Mouse (Mus musculus) neural tube, embryonic 15.5 days (tissue): Measurements from ENCODE around the gene Lyar. TPM values are rescaled to one million over a fixed set of nuclear protein-coding genes. Genes with fewer than 3 reads are reported as not detected.
A peak's percentile ranks its signal among the peaks of the same experiment; 100 is the strongest.

Experiments used
- ATAC-seq: fragments of 200-750 bp; cut with Nextera tagmentation; 2 replicates; pipeline ENCODE4 v1.8.0; 2017; ENCODE audit warnings: mild to moderate bottlenecking, moderate TSS enrichment, moderate library complexity; ENCODE audit not compliant: low FRiP score
- H3K27ac ChIP-seq: fragments of 300-500 bp; sonication (generic); replicated peaks from 2 replicates; pipeline ENCODE4 v1.5.1; 2015; ENCODE audit warnings: mild to moderate bottlenecking, inconsistent platforms
- H3K27me3 ChIP-seq: fragments of 300-500 bp; sonication (generic); replicated peaks from 2 replicates; pipeline ENCODE4 v1.6.1; 2015; ENCODE audit warnings: inconsistent platforms
- H3K36me3 ChIP-seq: fragments of 300-500 bp; sonication (generic); 2 replicates; pipeline ENCODE4 v1.6.1; 2015; ENCODE audit warnings: inconsistent platforms
- H3K4me1 ChIP-seq: fragments of 300-500 bp; sonication (generic); 2 replicates; pipeline ENCODE4 v1.6.1; 2015; ENCODE audit warnings: inconsistent platforms
- H3K4me2 ChIP-seq: fragments of 300-500 bp; sonication (generic); 2 replicates; pipeline ENCODE4 v1.6.1; 2015; ENCODE audit warnings: inconsistent platforms, mild to moderate bottlenecking, moderate library complexity
- H3K4me3 ChIP-seq: fragments of 300-500 bp; sonication (generic); replicated peaks from 2 replicates; pipeline ENCODE4 v1.5.1; 2015; ENCODE audit warnings: mild to moderate bottlenecking, inconsistent platforms
- H3K9ac ChIP-seq: fragments of 300-500 bp; sonication (generic); replicated peaks from 2 replicates; pipeline ENCODE4 v1.6.1; 2015; ENCODE audit warnings: mild to moderate bottlenecking, inconsistent platforms
- H3K9me3 ChIP-seq: fragments of 300-500 bp; sonication (generic); replicated peaks from 2 replicates; pipeline ENCODE4 v1.6.1; 2016; ENCODE audit warnings: inconsistent platforms
- WGBS: fragments of 180-500 bp; shearing (Covaris S2); methylation state at CpG from one replicate; pipeline ENCODE4 v1.1.7; 2015; ENCODE audit warnings: mixed read lengths; 5-methylcytosine and 5-hydroxymethylcytosine counted together
- polyA plus RNA-seq: library from polyadenylated mRNA; unstranded; fragments of >200 nt; fragmentation: Nextera tagmentation; extraction: Ambion mirVana; gene quantifications from 2 replicates; pipeline ENCODE4 v1.2.1, GENCODE M21; 2015

The Lyar gene
- 38.7 and 54.4 TPM in 2 replicates for polyA plus RNA-seq

- Histone ChIP-seq H3K4me1 (peaks cover 43% of the 10 kb centered on the region), H3K9ac (peak within 1 kb of the TSS; percentile 85), H3K9me3 (no peaks in the 10 kb centered on the region), H3K27ac (peak within 1 kb of the TSS; percentile 90), H3K4me2 (peak within 1 kb of the TSS; percentile 90), H3K36me3 (peaks cover 25% of the 10 kb centered on the region), H3K27me3 (no peaks in the 10 kb centered on the region), H3K4me3 (peak within 1 kb of the TSS; percentile 97)
- WGBS = under 1% methylated on average over 55 of the region's 55 CpGs
- peak; percentile 93 for ATAC-seq
These were observed at the start of gene Lyar, which contains the start of gene Zbtb49 for GRCm38 (mm10) chr5:38220328-38220912. Lyar (plus strand) TSS chr5:38220470. Zbtb49 (minus strand) TSS chr5:38220457.

GRCm38 (mm10) chr5:38173766-38174165 lies 46.5 kb upstream of the Lyar start:
- no peaks in the 10 kb centered on the region; the same call in 1 of the 2 replicates for H3K4me1 ChIP-seq
- H3K4me3 ChIP-seq = no peak overlapping the region
- 51% methylated on average over 5 of the region's 5 CpGs for WGBS
- no peaks in the 10 kb centered on the region for H3K27me3 ChIP-seq
- H3K36me3 ChIP-seq = no peaks in the 10 kb centered on the region
- ATAC-seq = no peak
- no peak overlapping the region for H3K4me2 ChIP-seq
- H3K9ac ChIP-seq = no peak overlapping the region
- H3K27ac ChIP-seq = no peak overlapping the region
- no peaks in the 10 kb centered on the region for H3K9me3 ChIP-seq

GRCm38 (mm10) chr5:38174256-38174912 lies 45.9 kb upstream of the Lyar start:
- Histone ChIP-seq H3K9ac (no peak overlapping the region), H3K27me3 (no peaks in the 10 kb centered on the region), H3K27ac (no peak overlapping the region), H3K9me3 (no peaks in the 10 kb centered on the region), H3K4me2 (no peak overlapping the region), H3K4me1 (no peaks in the 10 kb centered on the region; the same call in 1 of the 2 replicates), H3K36me3 (no peaks in the 10 kb centered on the region), H3K4me3 (no peak overlapping the region)
- ATAC-seq = peak; percentile 65; the same call in 1 of the 2 replicates
- WGBS = 60% methylated on average over 16 of the region's 16 CpGs

- H3K27me3 ChIP-seq = no peaks in the 10 kb centered on the region
- H3K4me2 ChIP-seq = no peak overlapping the region
- no peak overlapping the region for H3K9ac ChIP-seq
- no peak overlapping the region for H3K27ac ChIP-seq
- WGBS = 88% methylated on average over 6 of the region's 6 CpGs
- no peaks in the 10 kb centered on the region for H3K4me1 ChIP-seq
- no peak for ATAC-seq
- no peak overlapping the region for H3K4me3 ChIP-seq
- H3K36me3 ChIP-seq = no peaks in the 10 kb centered on the region
- no peaks in the 10 kb centered on the region for H3K9me3 ChIP-seq
These were observed 35.5 kb upstream of the Lyar start for GRCm38 (mm10) chr5:38184688-38185285.

- H3K4me2 ChIP-seq = no peak overlapping the region
- WGBS = 91% methylated on average over 2 of the region's 2 CpGs
These were observed 33.3 kb upstream of the Lyar start for GRCm38 (mm10) chr5:38187006-38187405.

GRCm38 (mm10) chr5:38190907-38191306 lies 29.4 kb upstream of the Lyar start:
- 93% methylated on average over 3 of the region's 3 CpGs for WGBS
- H3K4me1 ChIP-seq = no peaks in the 10 kb centered on the region
- H3K36me3 ChIP-seq = no peaks in the 10 kb centered on the region
- H3K4me3 ChIP-seq = no peak overlapping the region
- H3K9ac ChIP-seq = no peak overlapping the region
- no peak overlapping the region for H3K4me2 ChIP-seq
- no peak overlapping the region for H3K27ac ChIP-seq
- ATAC-seq = no peak
- H3K27me3 ChIP-seq = no peaks in the 10 kb centered on the region
- H3K9me3 ChIP-seq = no peaks in the 10 kb centered on the region

More at GRCm38 (mm10) chr5:38187006-38187405, 33.3 kb upstream of the Lyar start:
- ATAC-seq = no peak
- no peaks in the 10 kb centered on the region for H3K4me1 ChIP-seq
- no peak overlapping the region for H3K27ac ChIP-seq
- H3K36me3 ChIP-seq = no peaks in the 10 kb centered on the region
- no peak overlapping the region for H3K9ac ChIP-seq
- H3K9me3 ChIP-seq = no peaks in the 10 kb centered on the region
- no peaks in the 10 kb centered on the region for H3K27me3 ChIP-seq
- no peak overlapping the region for H3K4me3 ChIP-seq

GRCm38 (mm10) chr5:38194946-38195345 lies 25.3 kb upstream of the Lyar start:
- ATAC-seq = no peak

GRCm38 (mm10) chr5:38195941-38196340 lies 24.3 kb upstream of the Lyar start:
- Histone ChIP-seq H3K27me3 (no peaks in the 10 kb centered on the region), H3K4me2 (no peak overlapping the region), H3K36me3 (peaks cover 19% of the 10 kb centered on the region), H3K27ac (no peak overlapping the region), H3K9me3 (no peaks in the 10 kb centered on the region), H3K4me3 (no peak overlapping the region), H3K4me1 (no peaks in the 10 kb centered on the region), H3K9ac (no peak overlapping the region)
- ATAC-seq = no peak

More at GRCm38 (mm10) chr5:38194946-38195345, 25.3 kb upstream of the Lyar start:
- H3K36me3 ChIP-seq = peaks cover 12% of the 10 kb centered on the region
- no peak overlapping the region for H3K4me2 ChIP-seq
- H3K4me1 ChIP-seq = no peaks in the 10 kb centered on the region
- no peaks in the 10 kb centered on the region for H3K27me3 ChIP-seq
- WGBS = 57% methylated on average over 2 of the region's 2 CpGs
- no peaks in the 10 kb centered on the region for H3K9me3 ChIP-seq
- no peak overlapping the region for H3K9ac ChIP-seq
- H3K27ac ChIP-seq = no peak overlapping the region
- H3K4me3 ChIP-seq = no peak overlapping the region

GRCm38 (mm10) chr5:38196821-38197481 lies 23.3 kb upstream of the Lyar start:
- no peaks in the 10 kb centered on the region for H3K4me1 ChIP-seq
- WGBS = 72% methylated on average over 5 of the region's 5 CpGs
- H3K4me2 ChIP-seq = no peak overlapping the region
- H3K4me3 ChIP-seq = no peak overlapping the region
- no peak overlapping the region for H3K9ac ChIP-seq
- no peaks in the 10 kb centered on the region for H3K27me3 ChIP-seq
- no peak; the same call in 1 of the 2 replicates for ATAC-seq
- peaks cover 28% of the 10 kb centered on the region for H3K36me3 ChIP-seq
- H3K27ac ChIP-seq = no peak overlapping the region
- no peaks in the 10 kb centered on the region for H3K9me3 ChIP-seq

- 17% methylated on average over 7 of the region's 7 CpGs for WGBS
- Histone ChIP-seq H3K36me3 (peaks cover 33% of the 10 kb centered on the region), H3K9me3 (no peaks in the 10 kb centered on the region), H3K4me3 (no peak overlapping the region), H3K27ac (no peak overlapping the region), H3K9ac (no peak overlapping the region), H3K27me3 (no peaks in the 10 kb centered on the region), H3K4me2 (no peak overlapping the region), H3K4me1 (no peaks in the 10 kb centered on the region)
- peak; percentile 73 for ATAC-seq
These were observed 22.8 kb upstream of the Lyar start for GRCm38 (mm10) chr5:38197482-38197823.

GRCm38 (mm10) chr5:38199686-38200085 lies 20.6 kb upstream of the Lyar start:
- no peak overlapping the region for H3K9ac ChIP-seq
- no peaks in the 10 kb centered on the region for H3K27me3 ChIP-seq
- no peaks in the 10 kb centered on the region for H3K9me3 ChIP-seq
- H3K4me1 ChIP-seq = no peaks in the 10 kb centered on the region
- WGBS = 91% methylated on average over 2 of the region's 2 CpGs
- H3K4me3 ChIP-seq = no peak overlapping the region
- no peak overlapping the region for H3K4me2 ChIP-seq
- peaks cover 56% of the 10 kb centered on the region for H3K36me3 ChIP-seq
- ATAC-seq = no peak
- H3K27ac ChIP-seq = no peak overlapping the region
